Mouse (Mus musculus): ENCODE measurements around the gene Acmsd. TPM values are rescaled to one million over a fixed set of nuclear protein-coding genes. Genes with fewer than 3 reads are reported as not detected.

Gene Acmsd
- not detected for polyA plus RNA-seq (2017; shearing (Covaris generic))

DNA sequence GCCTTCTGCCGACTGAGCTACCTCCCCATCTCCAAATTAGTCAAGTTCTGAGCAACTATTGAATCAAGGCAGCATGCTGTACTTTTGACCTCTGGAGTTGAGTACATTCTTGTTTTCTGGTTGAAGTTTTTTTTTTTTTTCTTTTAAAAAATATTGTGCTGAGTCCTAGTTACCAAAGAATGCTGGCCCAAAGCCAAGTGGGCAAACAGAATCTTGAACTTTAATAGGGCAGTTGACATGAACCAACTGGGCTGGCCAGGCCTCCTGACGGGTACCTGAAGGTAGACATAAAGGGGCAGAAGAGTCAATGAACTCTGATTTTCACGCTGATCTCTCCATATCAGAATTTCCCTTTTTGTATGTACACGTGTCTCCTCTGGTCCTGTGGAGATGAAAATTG, at the start of gene Acmsd:
TSS of gene Acmsd (plus strand) at position 318 of the 400 bp plus-strand sequence.

DNA sequence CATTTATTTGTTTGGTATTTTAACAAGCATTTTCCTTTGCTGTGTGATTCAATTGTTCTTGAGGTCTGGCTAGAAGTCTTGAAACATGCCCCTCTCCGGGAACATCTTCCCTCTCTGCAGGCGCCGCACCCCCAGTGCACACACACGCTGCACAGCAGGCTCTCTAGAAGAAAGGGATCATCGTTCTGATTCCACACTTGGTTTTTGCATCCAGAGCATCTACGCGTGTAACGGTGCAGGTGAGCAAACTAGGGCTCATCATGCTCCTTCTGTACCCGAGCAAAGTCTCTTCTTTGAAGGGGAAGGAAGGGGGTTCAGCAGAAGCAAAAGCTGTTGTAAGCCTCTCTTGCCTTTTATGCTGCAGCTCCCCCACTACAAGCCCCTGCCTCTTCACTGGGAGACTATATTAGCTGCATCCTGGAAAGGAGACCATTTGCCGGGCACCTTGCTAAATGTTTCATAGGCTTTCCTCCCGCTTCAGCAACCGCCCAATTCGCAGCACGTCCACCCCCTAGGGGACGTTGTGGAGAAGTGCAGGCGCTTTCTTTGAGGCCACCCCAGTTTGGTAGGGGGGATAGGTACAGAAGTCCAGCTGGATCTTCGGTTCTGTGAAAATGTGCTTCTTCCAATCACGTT, 49.6 kb upstream of the Acmsd start, which contains the start of gene Tmem163:
TSS of gene Tmem163 (minus strand) at position 51 of the 636 bp plus-strand sequence.

DNA sequence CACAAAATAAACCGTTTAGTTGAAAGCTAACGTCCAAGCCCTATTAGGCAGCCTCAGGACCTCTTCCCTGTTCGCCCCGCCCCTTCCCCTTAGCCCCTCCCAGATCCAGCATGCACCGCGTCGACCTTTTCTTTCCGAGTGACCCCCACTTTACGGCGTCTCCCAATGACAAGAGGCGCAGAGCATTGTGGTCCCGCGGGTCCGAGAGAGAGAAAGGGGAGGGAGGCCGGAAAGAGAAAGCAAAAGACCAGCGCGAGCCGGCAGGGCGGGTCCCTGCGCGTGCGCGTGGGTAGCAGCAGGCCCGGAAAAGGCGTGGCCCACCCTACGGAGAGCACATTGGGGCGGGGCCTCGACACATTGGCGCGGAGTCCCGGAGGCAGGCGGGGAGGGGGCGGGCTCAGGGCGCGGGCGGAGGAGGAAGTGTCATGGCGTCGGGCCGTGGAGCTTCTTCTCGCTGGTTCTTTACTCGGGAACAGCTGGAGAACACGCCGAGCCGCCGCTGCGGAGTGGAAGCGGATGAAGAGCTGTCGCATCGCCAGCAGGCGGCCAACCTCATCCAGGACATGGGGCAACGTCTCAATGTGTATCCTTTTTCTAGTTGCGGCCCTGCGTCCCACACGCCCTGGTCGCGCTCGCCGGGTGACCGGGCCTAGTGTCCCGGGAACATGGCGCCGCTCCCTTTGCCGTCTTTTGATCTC, 44.7 kb downstream of the Acmsd start, which contains the start of gene Ccnt2:
TSS of gene Ccnt2 (plus strand) at position 362 of the 698 bp plus-strand sequence.

Other genes starting within 250 kb of the Acmsd start
- gene Tmem163, start 49.9 kb upstream of the Acmsd start, polyA plus RNA-seq (2017; shearing (Covaris generic)), result not detected
- gene Ccnt2, start 44.8 kb downstream of the Acmsd start, polyA plus RNA-seq (2017; shearing (Covaris generic)), result 97.3 TPM
- 0.11 TPM for gene Map3k19, start 125.6 kb downstream of the Acmsd start, polyA plus RNA-seq (2017; shearing (Covaris generic))
- 70.7 TPM for gene Rab3gap1, start 139.4 kb downstream of the Acmsd start, polyA plus RNA-seq (2017; shearing (Covaris generic))